Mouse (Mus musculus): ENCODE results near the gene Prl8a9. TPM values are rescaled to one million over a fixed set of nuclear protein-coding genes. Genes with fewer than 3 reads are reported as not detected.

Prl8a9 gene
- not detected in 2 replicates for polyA plus RNA-seq (2016; fragmentation: Nextera tagmentation; extraction: Ambion mirVana)

- no peaks in the 10 kb centered on the region for H3K9me3 ChIP-seq
- no peak within 1 kb of the TSS for H3K4me2 ChIP-seq (replicated peaks)
- H3K4me3 ChIP-seq: no peak within 1 kb of the TSS
- no peaks in the 10 kb centered on the region for H3K36me3 ChIP-seq
- no peak within 1 kb of the TSS for H3K27ac ChIP-seq (replicated peaks)
- ATAC-seq (ENCODE audit: low FRiP score, low read depth): no peak
- no peaks in the 10 kb centered on the region for H3K4me1 ChIP-seq
- H3K27me3 ChIP-seq: no peaks in the 10 kb centered on the region
- H3K9ac ChIP-seq (replicated peaks): no peak within 1 kb of the TSS
- WGBS: 84% methylated on average over 2 of the region's 2 CpGs
Observed at GRCm38 (mm10) chr13:27564506-27564905, at the start of gene Prl8a9. Prl8a9 (minus strand) TSS chr13:27564606.

GRCm38 (mm10) chr13:27610482-27610881, 46.1 kb upstream of the Prl8a9 start, which contains the start of gene Prl7b1:
Prl7b1 (minus strand) TSS chr13:27610582.
- no peak for ATAC-seq (ENCODE audit: low FRiP score, low read depth)
- H3K4me1 ChIP-seq: no peaks in the 10 kb centered on the region
- no peaks in the 10 kb centered on the region for H3K9me3 ChIP-seq
- 82% methylated on average over 4 of the region's 4 CpGs for WGBS
- H3K9ac ChIP-seq (replicated peaks): no peak within 1 kb of the TSS
- no peak within 1 kb of the TSS for H3K27ac ChIP-seq (replicated peaks)
- no peaks in the 10 kb centered on the region for H3K36me3 ChIP-seq
- no peak within 1 kb of the TSS for H3K4me2 ChIP-seq (replicated peaks)
- H3K27me3 ChIP-seq: no peaks in the 10 kb centered on the region
- no peak within 1 kb of the TSS for H3K4me3 ChIP-seq

GRCm38 (mm10) chr13:27582071-27582470, 17.7 kb upstream of the Prl8a9 start, which contains the start of gene Prl8a1:
Prl8a1 (minus strand) TSS chr13:27582171.
- Histone ChIP-seq H3K36me3 (no peaks in the 10 kb centered on the region), H3K27ac (replicated peaks) (no peak within 1 kb of the TSS), H3K9me3 (no peaks in the 10 kb centered on the region), H3K27me3 (no peaks in the 10 kb centered on the region), H3K4me1 (no peaks in the 10 kb centered on the region), H3K4me3 (no peak within 1 kb of the TSS), H3K9ac (replicated peaks) (no peak within 1 kb of the TSS), H3K4me2 (replicated peaks) (no peak within 1 kb of the TSS)
- WGBS: 85% methylated on average over 2 of the region's 2 CpGs
- no peak for ATAC-seq (ENCODE audit: low FRiP score, low read depth)

- H3K4me1 ChIP-seq: no peaks in the 10 kb centered on the region
- no peak overlapping the region for H3K9ac ChIP-seq (replicated peaks)
- no peak for ATAC-seq (ENCODE audit: low FRiP score, low read depth)
- H3K27me3 ChIP-seq: no peaks in the 10 kb centered on the region
- no peak overlapping the region for H3K27ac ChIP-seq (replicated peaks)
- H3K36me3 ChIP-seq: no peaks in the 10 kb centered on the region
- no peaks in the 10 kb centered on the region for H3K9me3 ChIP-seq
- H3K4me2 ChIP-seq (replicated peaks): no peak overlapping the region
- H3K4me3 ChIP-seq: no peak overlapping the region
Observed at GRCm38 (mm10) chr13:27553336-27553735, 11.1 kb downstream of the Prl8a9 start.

GRCm38 (mm10) chr13:27523156-27523555, 41.2 kb downstream of the Prl8a9 start:
- Histone ChIP-seq H3K4me2 (replicated peaks) (no peak overlapping the region), H3K9ac (replicated peaks) (no peak overlapping the region), H3K36me3 (no peaks in the 10 kb centered on the region), H3K27ac (replicated peaks) (no peak overlapping the region), H3K9me3 (no peaks in the 10 kb centered on the region), H3K4me1 (no peaks in the 10 kb centered on the region), H3K27me3 (no peaks in the 10 kb centered on the region), H3K4me3 (no peak overlapping the region)
- ATAC-seq (ENCODE audit: low FRiP score, low read depth): no peak
- WGBS: 85% methylated on average over 4 of the region's 4 CpGs

- Histone ChIP-seq H3K36me3 (no peaks in the 10 kb centered on the region), H3K4me3 (no peak within 1 kb of the TSS), H3K9ac (replicated peaks) (no peak within 1 kb of the TSS), H3K9me3 (no peaks in the 10 kb centered on the region), H3K4me1 (no peaks in the 10 kb centered on the region), H3K27me3 (no peaks in the 10 kb centered on the region), H3K4me2 (replicated peaks) (no peak within 1 kb of the TSS), H3K27ac (replicated peaks) (no peak within 1 kb of the TSS)
- no peak for ATAC-seq (ENCODE audit: low FRiP score, low read depth)
- 88% methylated on average over 4 of the region's 4 CpGs for WGBS
Observed at GRCm38 (mm10) chr13:27513117-27513516, 51.3 kb downstream of the Prl8a9 start, which contains the start of gene Prl8a8. Prl8a8 (minus strand) TSS chr13:27513217.

Other genes starting within 250 kb of the Prl8a9 start
- not detected in 2 replicates for gene Prl8a2, start 218.9 kb downstream of the Prl8a9 start, polyA plus RNA-seq (2016; fragmentation: Nextera tagmentation; extraction: Ambion mirVana)
- gene Prl2b1, start 173.8 kb downstream of the Prl8a9 start, polyA plus RNA-seq (2016; fragmentation: Nextera tagmentation; extraction: Ambion mirVana): not detected in 2 replicates
- not detected in 2 replicates for gene Prl8a6, start 125.9 kb downstream of the Prl8a9 start, polyA plus RNA-seq (2016; fragmentation: Nextera tagmentation; extraction: Ambion mirVana)
- gene Prl8a8, start 51.4 kb downstream of the Prl8a9 start, polyA plus RNA-seq (2016; fragmentation: Nextera tagmentation; extraction: Ambion mirVana): not detected in 2 replicates
- gene Prl8a1, start 17.6 kb upstream of the Prl8a9 start, polyA plus RNA-seq (2016; fragmentation: Nextera tagmentation; extraction: Ambion mirVana): not detected in 2 replicates
- not detected in 2 replicates for gene Prl7b1, start 46.0 kb upstream of the Prl8a9 start, polyA plus RNA-seq (2016; fragmentation: Nextera tagmentation; extraction: Ambion mirVana)
- gene Prl7a1, start 77.9 kb upstream of the Prl8a9 start, polyA plus RNA-seq (2016; fragmentation: Nextera tagmentation; extraction: Ambion mirVana): not detected in 2 replicates
- not detected in 2 replicates for gene Prl7a2, start 103.4 kb upstream of the Prl8a9 start, polyA plus RNA-seq (2016; fragmentation: Nextera tagmentation; extraction: Ambion mirVana)
- not detected in 2 replicates for gene Prl7d1, start 152.1 kb upstream of the Prl8a9 start, polyA plus RNA-seq (2016; fragmentation: Nextera tagmentation; extraction: Ambion mirVana)
- gene Prl7c1, start 216.2 kb upstream of the Prl8a9 start, polyA plus RNA-seq (2016; fragmentation: Nextera tagmentation; extraction: Ambion mirVana): not detected in 2 replicates
- gene Prl2a1, start 237.0 kb upstream of the Prl8a9 start, polyA plus RNA-seq (2016; fragmentation: Nextera tagmentation; extraction: Ambion mirVana): not detected in 2 replicates